Mouse (Mus musculus) erythroblast, embryonic 14.5 days (primary cell): ENCODE data around the gene Nceh1. TPM values are rescaled to one million over a fixed set of nuclear protein-coding genes. Genes with fewer than 3 reads are reported as not detected.

Experiments used
- H3K27me3 ChIP-seq: 2 replicates; pipeline ENCODE4 v1.6.1; 2012; ENCODE audit warnings: inconsistent platforms; ENCODE audit not compliant: control insufficient read depth
- H3K36me3 ChIP-seq: 2 replicates; pipeline ENCODE4 v1.6.1; 2012; ENCODE audit warnings: mild to moderate bottlenecking, inconsistent platforms; ENCODE audit not compliant: control insufficient read depth
- H3K4me1 ChIP-seq: 2 replicates; pipeline ENCODE4 v1.6.1; 2012; ENCODE audit warnings: inconsistent platforms; ENCODE audit not compliant: control insufficient read depth
- H3K4me3 ChIP-seq: replicated peaks from 2 replicates; pipeline ENCODE3; 2012; ENCODE audit warnings: moderate library complexity, mild to moderate bottlenecking, inconsistent platforms
- H3K9me3 ChIP-seq: 2 replicates; pipeline ENCODE4 v1.6.1; 2012; ENCODE audit warnings: low read length, inconsistent platforms, mixed read lengths; ENCODE audit not compliant: control insufficient read depth
- GATA1 ChIP-seq: IDR thresholded peaks from 2 replicates; pipeline ENCODE4 v1.6.1; 2012; ENCODE audit warnings: low read length, inconsistent platforms, mixed read lengths
- TAL1 ChIP-seq: IDR thresholded peaks from 3 replicates; pipeline ENCODE4 v1.6.1; 2012; ENCODE audit warnings: low read length, inconsistent platforms, mixed read lengths
- polyA plus RNA-seq: library from polyadenylated mRNA; stranded (reverse); fragments of >175 nt; gene quantifications from 2 replicates; pipeline ENCODE4 v1.2.3, GENCODE M21; 2012

The Nceh1 gene
- polyA plus RNA-seq, 1 experiment: 0.41 TPM

DNA sequence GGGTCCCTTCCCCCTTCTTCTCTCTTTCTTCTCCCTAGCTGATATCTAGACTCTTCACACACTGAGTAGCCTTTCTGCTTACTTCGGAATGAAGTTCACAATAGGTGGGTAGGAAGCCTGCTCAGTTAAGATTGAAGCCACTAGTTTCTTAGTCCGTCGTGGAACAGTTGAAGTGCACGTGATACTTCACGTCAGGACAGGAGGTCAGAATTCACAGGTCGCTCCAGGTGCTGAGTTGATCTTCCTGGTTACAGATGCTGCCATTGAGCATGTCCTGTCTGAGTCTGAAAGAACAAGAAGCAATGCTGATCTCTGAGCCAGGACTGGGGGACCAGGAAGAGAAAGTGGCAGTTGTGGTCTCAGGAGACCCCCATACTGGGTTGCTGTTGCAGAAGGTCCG, 16.4 kb downstream of the Nceh1 start:
- H3K36me3 ChIP-seq: no peaks in the 10 kb centered on the region
- peaks cover 2% of the 10 kb centered on the region; the same call in 1 of the 2 replicates for H3K4me1 ChIP-seq
- H3K27me3 ChIP-seq: no peaks in the 10 kb centered on the region
- no peak for TF ChIP-seq TAL1
- TF ChIP-seq GATA1: no peak
- H3K4me3 ChIP-seq: no peak overlapping the region
- no peaks in the 10 kb centered on the region for H3K9me3 ChIP-seq

DNA sequence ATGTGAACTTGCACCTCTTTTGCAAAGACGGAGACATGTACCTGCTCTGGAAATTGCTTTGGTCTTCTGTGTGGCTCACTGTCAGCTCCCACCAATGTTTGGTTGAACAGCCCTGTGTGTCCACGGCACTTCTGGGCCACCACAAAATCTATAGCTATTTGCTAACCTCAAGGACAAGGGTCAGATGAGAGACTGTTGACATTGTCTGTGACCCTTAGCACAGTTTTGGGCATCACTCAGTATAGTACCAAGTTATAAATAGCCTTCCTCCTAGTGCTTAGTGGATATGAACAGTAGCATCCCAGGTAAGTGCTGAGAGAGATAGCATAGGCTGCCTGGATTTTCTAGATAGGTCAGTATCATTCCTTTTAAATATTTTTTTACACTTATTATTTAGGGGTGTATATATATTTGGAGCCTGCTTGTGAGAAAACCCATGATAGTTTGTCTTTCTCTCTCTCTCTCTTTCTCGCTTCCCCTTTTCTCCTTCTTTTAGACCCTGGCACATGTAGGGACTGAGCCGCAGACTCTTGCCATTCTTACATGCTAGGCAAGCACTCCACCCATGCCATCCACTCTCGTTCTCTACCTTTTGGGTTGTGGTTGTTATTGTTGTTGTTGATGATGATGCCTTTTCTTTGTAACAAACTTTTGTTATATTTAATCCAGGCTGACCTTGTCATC, 19.1 kb downstream of the Nceh1 start:
- Histone ChIP-seq H3K9me3 (no peaks in the 10 kb centered on the region), H3K36me3 (no peaks in the 10 kb centered on the region), H3K27me3 (no peaks in the 10 kb centered on the region), H3K4me3 (no peak overlapping the region), H3K4me1 (no peaks in the 10 kb centered on the region)
- TF ChIP-seq GATA1: no peak
- TF ChIP-seq TAL1: no peak

DNA sequence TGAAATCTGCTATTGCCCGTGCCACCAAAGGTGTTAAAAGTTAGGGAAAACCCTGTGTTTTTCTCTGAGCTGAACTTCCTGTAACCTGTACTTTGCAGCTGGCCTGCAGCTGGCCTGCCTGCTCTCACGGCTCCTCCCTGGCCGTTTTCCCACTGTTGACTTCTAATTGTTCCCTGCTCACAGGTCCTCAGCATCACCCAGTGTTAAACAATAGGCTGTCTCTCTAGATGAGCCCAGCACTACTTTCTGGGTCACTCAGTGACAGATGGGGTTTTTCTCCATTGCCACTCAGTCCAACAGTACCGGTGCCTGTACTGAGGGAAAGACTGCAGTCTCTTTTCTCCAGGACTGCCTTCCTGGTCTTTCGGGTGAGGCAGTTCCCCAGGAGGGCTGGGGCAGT, 22.3 kb downstream of the Nceh1 start:
- H3K36me3 ChIP-seq: no peaks in the 10 kb centered on the region
- H3K4me1 ChIP-seq: no peaks in the 10 kb centered on the region
- H3K27me3 ChIP-seq: no peaks in the 10 kb centered on the region
- no peak overlapping the region for H3K4me3 ChIP-seq
- H3K9me3 ChIP-seq: 0 out of 2 replicates have a peak, but pooled peaks cover 3% of the 10 kb centered on the region
- TF ChIP-seq GATA1: no peak
- no peak for TF ChIP-seq TAL1

DNA sequence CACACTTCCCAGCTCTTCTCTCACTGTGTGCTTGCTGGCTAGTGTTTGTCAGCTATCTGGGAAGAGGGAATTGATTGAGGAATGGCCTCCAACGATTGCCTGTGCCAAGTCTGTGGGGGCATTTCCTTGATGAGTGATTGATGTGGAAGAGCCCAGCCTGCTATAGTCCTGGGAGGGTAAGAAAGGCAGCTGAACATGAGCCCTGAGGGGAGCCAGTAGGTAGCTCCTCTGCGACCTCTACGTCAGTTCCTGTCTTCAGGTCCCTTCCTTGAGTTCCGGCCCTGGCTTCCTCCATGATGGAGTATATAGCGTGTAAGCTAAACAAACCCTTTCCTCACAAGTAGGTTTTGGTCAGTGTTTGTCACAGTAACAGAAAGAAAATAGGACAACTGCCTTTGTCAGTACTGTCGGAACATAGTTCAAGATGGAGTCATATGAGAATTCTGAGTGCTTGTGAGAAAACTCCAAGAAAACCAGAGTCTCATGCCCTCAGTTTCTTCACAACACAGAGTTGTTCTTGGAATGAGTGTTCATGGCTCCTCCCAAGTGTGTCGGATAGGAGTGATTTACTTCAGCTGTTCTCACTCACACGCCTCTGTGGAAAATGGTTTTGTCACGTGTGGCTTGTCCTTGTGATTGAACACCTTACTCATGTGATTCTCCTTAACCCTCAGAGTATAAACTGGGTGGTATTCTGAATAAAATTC, 22.9 kb downstream of the Nceh1 start:
- no peak for TF ChIP-seq GATA1
- TF ChIP-seq TAL1: no peak
- H3K27me3 ChIP-seq: no peaks in the 10 kb centered on the region
- H3K4me1 ChIP-seq: no peaks in the 10 kb centered on the region
- 0 out of 2 replicates have a peak, but pooled peaks cover 3% of the 10 kb centered on the region for H3K9me3 ChIP-seq
- H3K36me3 ChIP-seq: no peaks in the 10 kb centered on the region
- H3K4me3 ChIP-seq: no peak overlapping the region

DNA sequence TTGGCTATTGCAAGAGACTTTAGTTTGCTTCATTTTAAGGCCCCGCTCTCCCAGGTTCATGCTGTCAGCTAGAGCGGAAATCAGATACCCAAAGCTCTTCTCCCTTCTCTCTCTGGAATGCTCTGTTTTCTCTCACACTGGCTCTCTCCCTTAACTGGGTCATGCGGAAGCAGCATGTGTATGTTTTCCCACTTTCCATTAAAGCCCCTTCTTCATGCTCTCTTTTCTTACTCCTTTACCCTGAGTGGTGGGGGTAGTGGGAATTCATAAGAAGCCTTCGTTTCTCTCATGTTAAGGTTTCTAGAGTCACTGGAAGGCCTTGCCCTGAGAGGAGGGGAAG, 23.4 kb downstream of the Nceh1 start:
- no peaks in the 10 kb centered on the region for H3K36me3 ChIP-seq

DNA sequence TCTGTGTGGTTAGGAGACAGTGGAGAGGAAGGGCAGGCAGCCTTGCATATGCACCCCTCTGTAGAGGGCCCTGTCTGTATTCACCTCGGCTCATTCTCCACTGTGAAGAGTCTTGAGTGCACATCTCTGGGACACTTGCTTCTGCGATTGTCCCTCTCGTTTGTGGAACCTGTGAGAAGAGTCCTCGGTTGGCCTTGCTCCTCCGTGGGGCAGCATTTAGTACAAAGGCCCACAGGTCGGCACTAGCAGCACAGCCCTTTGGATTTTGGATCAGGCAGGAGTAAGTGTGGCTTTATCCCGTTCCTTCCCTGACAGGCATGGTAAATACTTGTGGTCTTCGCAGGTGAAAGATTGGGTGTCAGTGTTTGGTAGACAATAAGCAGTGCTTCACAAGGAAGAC, 23.8 kb downstream of the Nceh1 start:
- no peak for TF ChIP-seq GATA1
- no peak for TF ChIP-seq TAL1
- H3K36me3 ChIP-seq: no peaks in the 10 kb centered on the region

More for the DNA sequence above, 23.4 kb downstream of the Nceh1 start:
- Histone ChIP-seq H3K27me3 (no peaks in the 10 kb centered on the region), H3K9me3 (0 out of 2 replicates have a peak, but pooled peaks cover 3% of the 10 kb centered on the region), H3K4me3 (no peak overlapping the region), H3K4me1 (no peaks in the 10 kb centered on the region)
- no peak for TF ChIP-seq TAL1
- no peak for TF ChIP-seq GATA1

DNA sequence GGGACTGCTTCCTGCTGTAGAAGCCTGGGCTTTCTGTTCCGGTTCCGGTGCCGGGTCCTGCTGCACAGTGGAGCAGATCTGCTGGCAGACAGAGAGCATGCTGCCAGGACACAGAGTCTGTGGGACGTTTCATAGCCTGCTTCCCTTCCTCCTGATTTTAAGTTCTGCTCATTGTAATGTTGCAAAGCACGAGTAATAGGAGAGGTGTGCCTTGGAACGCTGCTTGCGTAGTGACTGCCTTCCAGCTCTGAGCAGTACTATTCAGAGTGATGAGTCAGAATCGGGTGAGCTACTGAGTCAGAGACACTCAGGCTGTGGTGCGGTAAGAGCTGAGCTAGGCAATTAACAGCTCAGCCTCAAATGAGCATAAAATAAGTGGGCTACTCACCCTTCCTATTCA, 26.9 kb downstream of the Nceh1 start:
- Histone ChIP-seq H3K4me3 (no peak overlapping the region), H3K36me3 (no peaks in the 10 kb centered on the region)
- TF ChIP-seq GATA1: no peak
- no peak for TF ChIP-seq TAL1

More for the DNA sequence above, 23.8 kb downstream of the Nceh1 start:
- no peaks in the 10 kb centered on the region for H3K27me3 ChIP-seq
- no peaks in the 10 kb centered on the region for H3K4me1 ChIP-seq
- H3K4me3 ChIP-seq: no peak overlapping the region
- H3K9me3 ChIP-seq: 0 out of 2 replicates have a peak, but pooled peaks cover 3% of the 10 kb centered on the region

DNA sequence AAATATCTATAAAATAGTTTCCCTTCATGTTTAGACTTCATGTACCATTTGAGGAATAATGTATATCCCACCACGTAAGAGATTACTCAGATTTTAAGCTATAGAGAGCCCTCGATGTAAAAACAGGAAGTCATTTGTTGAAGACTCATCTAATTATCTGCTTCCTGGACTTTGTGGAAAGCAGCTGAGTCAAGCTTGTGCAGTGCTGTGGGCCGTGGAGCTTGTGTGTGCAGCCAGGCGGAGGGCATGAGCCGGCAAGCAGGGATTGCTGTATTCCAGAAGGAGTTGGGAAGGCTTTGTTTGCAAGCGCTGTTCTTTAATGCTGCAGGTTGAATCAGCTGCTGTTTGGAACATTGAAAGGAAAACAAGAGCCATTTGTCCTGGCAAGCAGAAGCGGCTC, 27.5 kb downstream of the Nceh1 start:
- no peak for TF ChIP-seq GATA1
- TF ChIP-seq TAL1: no peak
- no peak overlapping the region for H3K4me3 ChIP-seq
- H3K36me3 ChIP-seq: no peaks in the 10 kb centered on the region
- no peaks in the 10 kb centered on the region for H3K4me1 ChIP-seq
- 0 out of 2 replicates have a peak, but pooled peaks cover 3% of the 10 kb centered on the region for H3K9me3 ChIP-seq
- no peaks in the 10 kb centered on the region for H3K27me3 ChIP-seq

More for the DNA sequence above, 26.9 kb downstream of the Nceh1 start:
- no peaks in the 10 kb centered on the region for H3K27me3 ChIP-seq
- no peaks in the 10 kb centered on the region for H3K4me1 ChIP-seq
- 0 out of 2 replicates have a peak, but pooled peaks cover 3% of the 10 kb centered on the region for H3K9me3 ChIP-seq

DNA sequence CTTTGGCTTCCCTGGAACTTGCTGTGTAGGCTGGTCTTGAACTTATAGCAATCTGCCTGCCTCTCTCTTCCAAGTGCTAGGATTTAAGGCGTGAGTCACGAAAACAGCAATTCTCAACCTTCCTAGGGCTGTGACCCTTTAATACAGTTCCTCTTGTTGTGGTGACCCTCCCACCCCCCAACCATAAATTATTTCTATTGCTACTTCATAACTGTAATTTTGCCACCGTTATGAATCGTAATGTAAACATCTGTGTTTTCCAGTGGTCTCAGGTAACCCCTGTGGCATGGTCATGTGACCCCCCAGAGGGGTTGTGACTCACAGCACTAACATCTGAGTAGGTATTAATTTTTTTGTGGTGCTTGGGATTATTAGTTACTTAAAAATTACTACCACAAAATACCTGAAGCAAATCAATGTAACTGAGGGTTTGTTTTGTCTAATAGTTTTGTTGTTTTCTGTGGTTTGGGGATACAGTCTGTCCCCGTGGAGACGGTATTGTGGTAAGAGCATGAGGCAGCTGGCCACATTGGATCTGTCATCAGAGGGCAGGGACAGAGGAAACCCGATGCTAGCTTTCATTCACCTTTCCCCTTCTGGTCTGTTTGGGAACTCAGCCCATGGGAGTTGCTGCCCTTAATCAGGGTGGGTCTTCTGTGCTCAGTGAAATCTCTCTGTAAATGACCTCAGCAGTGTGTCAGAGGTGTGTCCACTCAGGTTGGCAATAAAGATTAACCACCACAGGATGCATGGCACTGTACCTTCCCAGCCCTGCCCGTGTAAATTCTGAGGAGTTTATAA, 31.5 kb downstream of the Nceh1 start:
- 0 out of 2 replicates have a peak, but pooled peaks cover 2% of the 10 kb centered on the region for H3K9me3 ChIP-seq
- no peaks in the 10 kb centered on the region for H3K4me1 ChIP-seq
- no peaks in the 10 kb centered on the region for H3K36me3 ChIP-seq
- no peaks in the 10 kb centered on the region for H3K27me3 ChIP-seq
- TF ChIP-seq GATA1 (no peak), TAL1 (no peak)
- no peak overlapping the region for H3K4me3 ChIP-seq
